Mouse (Mus musculus) layer of hippocampus, adult 2 months (tissue): ENCODE data around the gene Ift122. TPM values are rescaled to one million over a fixed set of nuclear protein-coding genes. Genes with fewer than 3 reads are reported as not detected.
A peak's percentile ranks its signal among the peaks of the same experiment; 100 is the strongest.

Experiments used
- DNase-seq, 2 experiments: peaks; one replicate each; pipeline ENCODE4 v3.0.0; 2022; ENCODE audit warnings: low spot score in 2 of 2
- H3K27ac ChIP-seq: fragments of 200-600 bp; 2 replicates; pipeline ENCODE4 v1.8.1; 2022
- H3K4me3 ChIP-seq: fragments of 200-600 bp; 2 replicates; pipeline ENCODE4 v1.8.1; 2022; ENCODE audit warnings: mild to moderate bottlenecking
- CTCF ChIP-seq: fragments of 200-600 bp; conservative IDR thresholded peaks from 2 replicates; pipeline ENCODE4 v1.8.1; 2022; ENCODE audit warnings: antibody characterized with exemption, mild to moderate bottlenecking, moderate library complexity
- long read RNA-seq, 2 experiments: library from polyadenylated mRNA; stranded (forward); transcript quantifications; one replicate each; pipeline ENCODE4 v2.0.0; 2021; ENCODE audit warnings: borderline mapping rate in 2 of 2
- total RNA-seq, 2 experiments: library from RNA; stranded (reverse); gene quantifications; 2 replicates each; pipeline ENCODE4 v1.2.3; 2021

The Ift122 gene
- 10 to 100 TPM; 30.3 TPM for total RNA-seq
- long read RNA-seq, experiment 1, full-length matches to known transcripts = 37 of 47 reads
- long read RNA-seq, experiment 1, partial matches to known transcripts = 4 of 47 reads
- long read RNA-seq, experiment 1, other reads (novel, unspliced or antisense) = 6 of 47 reads
- long read RNA-seq, experiment 2, full-length matches to known transcripts = 59 of 77 reads
- long read RNA-seq, experiment 2, partial matches to known transcripts = 8 of 77 reads
- long read RNA-seq, experiment 2, other reads (novel, unspliced or antisense) = 10 of 77 reads

- peak; percentile 64 for TF ChIP-seq CTCF
- Histone ChIP-seq H3K27ac (peak within 1 kb of the TSS; percentile 92), H3K4me3 (peak within 1 kb of the TSS; percentile 67)
- peak; percentile 98 to 100 for DNase-seq
Measured at GRCm38 (mm10) chr6:115853091-115853813, at the start of gene Ift122, which contains the start of gene Mbd4. TSS of gene Ift122 (plus strand) at chr6:115853470. TSS of gene Mbd4 (minus strand) at chr6:115853371.

GRCm38 (mm10) chr6:115803541-115804382 lies 49.5 kb upstream of the Ift122 start:
- peak; percentile 64 to 67 for DNase-seq
- TF ChIP-seq CTCF = peak; percentile 83
- Histone ChIP-seq H3K4me3 (no peak overlapping the region), H3K27ac (no peak overlapping the region)

GRCm38 (mm10) chr6:115804432-115805192 lies 48.7 kb upstream of the Ift122 start:
- H3K27ac ChIP-seq = no peak overlapping the region
- DNase-seq = no peak
- no peak overlapping the region for H3K4me3 ChIP-seq
- TF ChIP-seq CTCF = no peak

- H3K4me3 ChIP-seq = peak overlapping the region; percentile 95
- no peak for TF ChIP-seq CTCF
- peak overlapping the region; percentile 99 for H3K27ac ChIP-seq
- DNase-seq = no peak
Measured at GRCm38 (mm10) chr6:115807464-115808195, 45.6 kb upstream of the Ift122 start.

- peak overlapping the region; percentile 99 for H3K27ac ChIP-seq
Measured at GRCm38 (mm10) chr6:115808196-115808487, 45.1 kb upstream of the Ift122 start.

GRCm38 (mm10) chr6:115808488-115809231 lies 44.6 kb upstream of the Ift122 start, which contains the start of gene Rpl32:
TSS of gene Rpl32 (minus strand) at chr6:115808747.
- peak; percentile 80 for TF ChIP-seq CTCF
- DNase-seq = peak; percentile 86
- peak within 1 kb of the TSS; percentile 99 for H3K27ac ChIP-seq
- H3K4me3 ChIP-seq = peak within 1 kb of the TSS; percentile 95

More at GRCm38 (mm10) chr6:115808196-115808487, 45.1 kb upstream of the Ift122 start:
- no peak for TF ChIP-seq CTCF
- peak overlapping the region; percentile 95 for H3K4me3 ChIP-seq
- DNase-seq = no peak

GRCm38 (mm10) chr6:115811606-115812005 lies 41.7 kb upstream of the Ift122 start:
- H3K4me3 ChIP-seq = no peak overlapping the region
- TF ChIP-seq CTCF = no peak
- DNase-seq = no peak
- H3K27ac ChIP-seq = no peak overlapping the region

- DNase-seq = peak; percentile 30 to 51
- Histone ChIP-seq H3K27ac (no peak overlapping the region), H3K4me3 (no peak overlapping the region)
- peak; percentile 84 for TF ChIP-seq CTCF
Measured at GRCm38 (mm10) chr6:115814104-115814503, 39.2 kb upstream of the Ift122 start.

- no peak for TF ChIP-seq CTCF
- Histone ChIP-seq H3K4me3 (no peak overlapping the region), H3K27ac (no peak overlapping the region)
- DNase-seq = no peak
Measured at GRCm38 (mm10) chr6:115815041-115815440, 38.2 kb upstream of the Ift122 start.

- DNase-seq = no peak
- no peak for TF ChIP-seq CTCF
- Histone ChIP-seq H3K4me3 (no peak overlapping the region), H3K27ac (no peak overlapping the region)
Measured at GRCm38 (mm10) chr6:115818129-115818528, 35.1 kb upstream of the Ift122 start.
